In genomic region chr5:130320485-130320884, GRCm38 (mm10) we compare ENCODE assay signal across 10 mouse cellular contexts. TPM values are rescaled to one million over a fixed set of nuclear protein-coding genes. Genes with fewer than 3 reads are reported as not detected.
DNase-seq lines count a peak whose midpoint lies in the region; ATAC-seq and TF ChIP-seq lines count a peak whose summit lies in the region.
"Had no signal": no experiment of that assay in that cellular context is flagged by ENCODE, and none has a peak within 500 bp of the region (broad histone marks: within the 10 kb centered on the region; RNA-seq: fewer than 3 reads in every experiment).

No protein-coding gene starts in this region.

- DNase-seq in cerebellum, adult 18-20 months, result peak; percentile 56 to 57
- peak; percentile 42 to 43 for DNase-seq in right cerebral cortex, postnatal 10 days (ENCODE audit: low spot score in 2 of 2)
- DNase-seq in right cerebral cortex, adult 18-20 months, result no peak
- DNase-seq in lung, postnatal 0 days (ENCODE audit: low spot score), result peak; percentile 18
- DNase-seq in spleen, postnatal 4 days (ENCODE audit: low spot score in 2 of 2), result no peak

- no peaks in the 10 kb centered on the region for H3K9me3 ChIP-seq in lung, postnatal 0 days (ENCODE audit: low read length)

- H3K4me1 ChIP-seq in lung, postnatal 0 days (ENCODE audit: insufficient read depth, low read depth, low read length), result no peaks in the 10 kb centered on the region

- no peak for ATAC-seq in cerebellum, adult (ENCODE audit: insufficient number of reproducible peaks, low FRiP score, low TSS enrichment)
- peak; percentile 91 to 97 for ATAC-seq in hematopoietic stem cell, adult 5-6 weeks (replicated peaks in 1 of 2; ENCODE audit: insufficient read depth in 1 of 2, low FRiP score in 2 of 2, low TSS enrichment in 1 of 2, low read depth in 1 of 2, poor library complexity in 2 of 2, severe bottlenecking in 2 of 2)
- no peak for ATAC-seq in lung, postnatal 0 days
- ATAC-seq in inflammation-experienced regulatory T-cells, adult 6 months, result no peak

- no peak overlapping the region for H3K4me2 ChIP-seq in lung, postnatal 0 days (replicated peaks; ENCODE audit: low read depth, low read length)
- H3K4me2 ChIP-seq: limb, embryonic 13.5 days had no signal

- no peak overlapping the region for H3K4me3 ChIP-seq in lung, postnatal 0 days (ENCODE audit: low read depth, low read length)
- H3K4me3 ChIP-seq: erythroblast, embryonic 14.5 days; limb, embryonic 13.5 days had no signal

- TF ChIP-seq EP300 in lung, postnatal 0 days (IDR thresholded peaks at IDR 0.05), result no peak

- H3K36me3 ChIP-seq in lung, postnatal 0 days (ENCODE audit: insufficient read depth, low read length), result 0 out of 2 replicates have a peak, but pooled peaks cover 9% of the 10 kb centered on the region

- H3K9ac ChIP-seq in lung, postnatal 0 days (replicated peaks; ENCODE audit: low read depth), result no peak overlapping the region
- H3K9ac ChIP-seq: limb, embryonic 13.5 days had no signal

- no peaks in the 10 kb centered on the region for H3K27me3 ChIP-seq in lung, postnatal 0 days (replicated peaks; ENCODE audit: insufficient read depth, low read length)
- H3K27me3 ChIP-seq: limb, embryonic 13.5 days had no signal

- 74% methylated on average over 3 of the region's 3 CpGs for WGBS in lung, postnatal 0 days

- H3K27ac ChIP-seq in lung, postnatal 0 days (ENCODE audit: low read length), result no peak overlapping the region
- H3K27ac ChIP-seq: limb, embryonic 13.5 days had no signal

- TF ChIP-seq CTCF in lung, postnatal 0 days (IDR thresholded peaks at IDR 0.05), result peak; percentile 52

RNA-seq across cellular contexts. Expression of gene Caln1, which starts 48.8 kb away (rescaled TPM):
- total RNA-seq in hematopoietic stem cell, adult 5-6 weeks (2017), result not detected in 2 replicates
- polyA plus RNA-seq in lung, postnatal 0 days (2015; fragmentation: Nextera tagmentation; extraction: Ambion mirVana), result not detected in 2 replicates
- polyA plus RNA-seq in inflammation-experienced regulatory T-cells, adult 6 months (2017; shearing (Covaris generic)), result not detected

Comparison
In these comparisons a context has a peak if more than half of its experiments do, and no peak if none do; other contexts are left out.
1. DNase-seq: peak in cerebellum, adult 18-20 months (2 of 2), right cerebral cortex, postnatal 10 days (2 of 2) and lung, postnatal 0 days (single experiment); none in right cerebral cortex, adult 18-20 months (single experiment) and spleen, postnatal 4 days (0 of 2).
2. ATAC-seq: peak in hematopoietic stem cell, adult 5-6 weeks (2 of 2); none in cerebellum, adult (single experiment), lung, postnatal 0 days (single experiment) and inflammation-experienced regulatory T-cells, adult 6 months (single experiment).